Mouse (Mus musculus): ENCODE measurements at regions not wholly inside any gene's neighbourhood (a gene's known extent, or its start where the extent isn't known, plus 50 kb on each side); places are given as distances from the start of the nearest gene placed in this dataset.
A peak's percentile ranks its signal among the peaks of the same experiment; 100 is the strongest.

DNA sequence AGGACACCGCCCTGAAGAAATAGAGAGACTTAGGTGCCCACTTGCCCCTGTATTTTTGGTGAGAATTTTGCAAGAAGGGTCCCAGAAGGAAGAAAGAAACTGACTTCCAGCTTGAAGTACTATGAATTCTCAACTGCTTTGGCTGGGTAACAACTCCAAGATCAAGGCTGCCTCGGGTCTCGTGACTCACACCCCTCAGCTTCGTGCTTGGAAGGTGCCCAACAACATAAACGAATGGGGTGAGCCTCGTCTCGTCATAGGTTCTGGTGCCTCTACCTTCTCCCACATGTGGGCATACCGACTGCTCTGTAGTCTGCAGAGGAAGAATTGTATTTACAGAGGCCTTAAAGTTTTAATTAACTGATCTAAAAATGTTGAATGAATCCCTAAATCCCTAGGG is 81.6 kb upstream of the Bach2 start:
- 80% methylated on average over 8 of the region's 8 CpGs for WGBS
- no peaks in the 10 kb centered on the region for H3K27me3 ChIP-seq
- H3K36me3 ChIP-seq = no peaks in the 10 kb centered on the region
- no peaks in the 10 kb centered on the region for H3K9me3 ChIP-seq
- ATAC-seq (ENCODE audit: low FRiP score, low read depth) = no peak
- no peak overlapping the region for H3K4me3 ChIP-seq
- no peak overlapping the region for H3K4me2 ChIP-seq
- H3K4me1 ChIP-seq (replicated peaks) = peaks cover 7% of the 10 kb centered on the region
- H3K9ac ChIP-seq = no peak overlapping the region
- no peak overlapping the region for H3K27ac ChIP-seq (replicated peaks)

DNA sequence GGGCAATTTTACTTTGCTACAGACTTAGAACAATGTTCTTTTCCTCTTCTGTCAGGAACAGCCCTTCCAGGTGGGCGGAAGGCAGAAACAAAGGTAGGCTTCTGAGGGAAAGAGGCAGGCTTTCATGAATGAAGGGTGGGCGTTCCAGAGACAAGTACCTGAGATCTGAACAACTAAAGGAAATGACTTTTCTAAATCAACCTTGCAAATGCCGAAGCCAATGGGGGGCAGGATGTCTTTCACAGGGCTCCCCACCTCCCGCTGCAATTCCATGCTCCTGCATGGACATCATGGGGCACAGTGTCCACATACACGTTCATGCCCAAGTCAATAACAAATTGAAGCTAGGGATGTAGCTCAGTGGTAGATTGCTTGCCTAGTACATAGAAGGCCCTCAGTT is 80.2 kb upstream of the Bach2 start:
- no peak overlapping the region for H3K4me3 ChIP-seq
- no peaks in the 10 kb centered on the region for H3K36me3 ChIP-seq
- WGBS = 50% methylated on average over 5 of the region's 5 CpGs
- no peak overlapping the region for H3K4me2 ChIP-seq
- no peaks in the 10 kb centered on the region for H3K9me3 ChIP-seq
- H3K27ac ChIP-seq (replicated peaks) = no peak overlapping the region
- H3K27me3 ChIP-seq = no peaks in the 10 kb centered on the region
- ATAC-seq (ENCODE audit: low FRiP score, low read depth) = no peak
- peaks cover 11% of the 10 kb centered on the region for H3K4me1 ChIP-seq (replicated peaks)
- H3K9ac ChIP-seq = no peak overlapping the region

DNA sequence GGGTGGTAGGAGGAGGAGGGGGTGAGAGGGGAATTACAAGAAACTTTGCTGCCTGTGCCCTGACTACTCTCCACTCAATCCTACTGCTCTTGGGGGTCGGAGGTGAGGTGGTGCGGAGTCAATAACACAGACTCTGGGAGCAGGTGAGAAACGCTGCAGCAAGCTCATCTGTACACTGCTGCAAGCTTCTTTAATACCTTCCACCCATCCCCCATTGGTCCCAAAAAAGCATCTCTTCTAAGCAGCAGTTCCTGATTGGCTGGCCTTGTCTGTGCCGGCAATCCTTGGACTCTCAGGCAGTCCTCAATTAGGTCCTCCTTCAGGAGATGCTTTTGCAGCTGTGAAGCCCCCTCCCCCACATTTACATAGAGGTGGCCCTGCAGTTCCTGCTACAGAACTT is 79.7 kb upstream of the Bach2 start:
- H3K4me2 ChIP-seq = no peak overlapping the region
- H3K27ac ChIP-seq (replicated peaks) = no peak overlapping the region
- H3K4me3 ChIP-seq = no peak overlapping the region
- H3K9ac ChIP-seq = no peak overlapping the region
- peaks cover 11% of the 10 kb centered on the region for H3K4me1 ChIP-seq (replicated peaks)
- no peaks in the 10 kb centered on the region for H3K27me3 ChIP-seq
- H3K9me3 ChIP-seq = no peaks in the 10 kb centered on the region
- no peaks in the 10 kb centered on the region for H3K36me3 ChIP-seq
- no peak for ATAC-seq (ENCODE audit: low FRiP score, low read depth)
- 40% methylated on average over 4 of the region's 4 CpGs for whole genome bisulfite sequencing

DNA sequence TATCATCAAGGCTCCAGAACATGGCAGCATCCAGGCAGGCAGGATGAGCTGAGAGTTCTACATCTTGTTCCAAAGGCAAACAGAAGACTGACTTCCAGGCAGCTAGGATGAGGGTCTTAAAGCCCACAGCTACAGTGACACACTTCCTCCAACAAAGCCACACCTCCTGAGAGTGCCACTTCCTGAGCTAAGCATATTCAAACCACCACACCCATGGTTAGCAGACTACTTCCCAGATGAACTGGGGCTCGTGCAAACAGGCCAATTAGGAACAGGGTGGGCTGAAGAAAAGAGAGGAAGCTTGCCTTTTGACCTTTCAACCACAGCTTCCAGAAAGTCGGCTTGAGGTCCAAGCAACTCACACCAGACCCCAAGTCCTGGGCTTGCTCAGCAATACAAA is 77.8 kb upstream of the Bach2 start:
- 67% methylated on average over 2 of the region's 2 CpGs for WGBS
- no peak for ATAC-seq (ENCODE audit: low FRiP score, low read depth)

DNA sequence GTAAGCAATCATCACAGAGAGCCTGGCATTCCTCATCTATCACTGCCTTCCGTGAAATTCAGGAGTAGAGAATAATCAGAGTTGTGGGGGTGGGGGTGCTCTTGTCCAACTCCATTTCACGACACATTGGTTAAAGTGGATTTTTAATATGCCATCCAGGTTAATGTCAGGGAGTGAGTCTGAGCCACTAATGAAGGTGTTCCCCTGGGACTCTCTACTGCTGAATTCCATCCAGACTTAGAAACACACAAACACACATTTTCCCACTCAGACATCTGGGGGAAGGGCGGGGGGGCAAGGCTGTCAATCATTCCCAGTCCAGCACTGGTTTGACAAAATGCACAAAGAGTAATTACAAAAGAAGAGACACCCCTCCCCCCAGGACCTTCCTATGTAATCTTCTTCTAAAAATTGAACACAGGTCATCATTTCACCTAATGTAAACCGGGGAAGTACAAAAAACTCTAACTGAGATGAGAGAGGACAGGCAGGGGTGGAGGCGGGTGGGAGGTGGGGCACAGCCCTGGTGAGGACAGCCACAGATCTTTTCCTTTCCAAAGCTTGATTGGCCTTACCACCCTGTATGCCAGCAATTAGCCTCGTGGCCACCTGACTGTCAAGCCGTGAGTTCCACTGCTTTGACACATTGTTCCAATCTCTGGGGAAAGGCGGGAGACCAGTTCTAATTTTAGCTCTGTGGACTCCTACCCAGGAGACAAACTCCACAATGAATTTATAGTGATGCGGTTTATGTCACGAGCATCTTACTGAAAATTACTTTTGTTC is 76.5 kb upstream of the Bach2 start:
- Histone ChIP-seq H3K4me3 (no peak overlapping the region), H3K27me3 (no peaks in the 10 kb centered on the region), H3K36me3 (no peaks in the 10 kb centered on the region), H3K4me1 (replicated peaks) (peaks cover 11% of the 10 kb centered on the region), H3K9me3 (no peaks in the 10 kb centered on the region), H3K4me2 (no peak overlapping the region), H3K9ac (no peak overlapping the region), H3K27ac (replicated peaks) (0 out of 2 replicates have a peak overlapping the region, but pooled peaks have one; percentile 27)
- ATAC-seq (ENCODE audit: low FRiP score, low read depth) = 0 out of 2 replicates have a peak, but pooled peaks have one; percentile 24
- 36% methylated on average over 10 of the region's 10 CpGs for WGBS

More for the DNA sequence above, 77.8 kb upstream of the Bach2 start:
- Histone ChIP-seq H3K27me3 (no peaks in the 10 kb centered on the region), H3K4me2 (no peak overlapping the region), H3K9ac (no peak overlapping the region), H3K4me3 (no peak overlapping the region), H3K36me3 (no peaks in the 10 kb centered on the region), H3K4me1 (replicated peaks) (peaks cover 11% of the 10 kb centered on the region), H3K9me3 (no peaks in the 10 kb centered on the region), H3K27ac (replicated peaks) (no peak overlapping the region)

DNA sequence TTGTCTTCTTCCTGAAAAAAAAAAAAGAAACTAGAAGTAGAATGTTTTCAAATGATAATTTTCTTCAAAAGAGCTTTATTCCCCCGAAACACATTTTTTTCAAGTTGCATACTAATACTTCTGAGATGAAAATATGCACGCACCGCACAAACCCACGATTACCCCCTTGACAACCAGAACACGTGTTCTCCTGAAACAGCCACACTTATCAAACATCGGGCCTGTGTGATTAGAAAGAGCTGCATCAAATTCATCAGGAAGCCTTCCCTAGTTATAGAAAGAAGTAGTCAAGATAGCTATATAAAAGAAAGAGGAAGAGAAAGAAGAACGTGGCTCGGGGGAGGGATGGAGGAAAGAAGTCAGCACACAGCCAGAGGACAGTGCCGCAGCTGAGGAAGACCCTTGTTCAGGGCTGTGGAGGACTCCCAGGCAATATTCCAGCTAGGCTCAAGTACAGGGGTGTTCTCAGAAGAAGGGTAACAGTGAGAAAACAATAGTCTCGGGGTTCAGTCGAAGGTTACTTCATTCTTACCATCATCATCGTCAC is 75.8 kb upstream of the Bach2 start:
- no peak for ATAC-seq (ENCODE audit: low FRiP score, low read depth)
- no peak overlapping the region for H3K27ac ChIP-seq (replicated peaks)

DNA sequence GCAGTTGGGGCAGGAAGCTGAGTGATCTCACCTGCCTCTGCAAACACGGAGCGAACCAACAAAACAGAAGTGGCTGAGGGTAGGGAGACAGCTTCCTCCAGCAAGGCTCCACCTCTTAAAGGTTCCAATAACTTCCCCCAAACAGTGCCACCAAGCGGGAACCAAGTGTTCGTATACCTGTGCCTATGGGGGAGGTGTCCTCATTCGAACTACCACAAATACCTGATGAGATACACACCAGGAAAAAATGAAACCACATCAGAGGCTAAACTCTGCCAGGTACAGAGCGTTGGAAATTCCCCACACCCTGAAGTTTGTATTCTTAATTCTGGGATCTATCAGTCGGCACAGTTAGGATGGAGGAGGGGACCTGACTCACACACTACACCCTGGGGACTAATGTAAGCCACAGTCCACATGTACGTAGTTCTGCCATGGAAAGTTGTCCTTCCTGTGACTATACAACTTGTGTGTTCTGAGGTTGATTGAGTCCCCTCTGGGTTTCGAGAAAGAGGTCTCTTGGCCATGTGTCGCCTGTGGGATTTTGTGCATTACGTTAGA is 74.4 kb upstream of the Bach2 start:
- H3K4me3 ChIP-seq = no peak overlapping the region
- H3K4me2 ChIP-seq = no peak overlapping the region
- ATAC-seq (ENCODE audit: low FRiP score, low read depth) = no peak
- no peaks in the 10 kb centered on the region for H3K9me3 ChIP-seq
- 89% methylated on average over 11 of the region's 11 CpGs for WGBS
- H3K36me3 ChIP-seq = no peaks in the 10 kb centered on the region
- H3K27ac ChIP-seq (replicated peaks) = no peak overlapping the region
- H3K4me1 ChIP-seq (replicated peaks) = peaks cover 11% of the 10 kb centered on the region
- no peak overlapping the region for H3K9ac ChIP-seq
- H3K27me3 ChIP-seq = no peaks in the 10 kb centered on the region

More for the DNA sequence above, 75.8 kb upstream of the Bach2 start:
- Histone ChIP-seq H3K27me3 (no peaks in the 10 kb centered on the region), H3K9ac (no peak overlapping the region), H3K36me3 (no peaks in the 10 kb centered on the region), H3K4me2 (no peak overlapping the region), H3K4me3 (no peak overlapping the region), H3K9me3 (no peaks in the 10 kb centered on the region), H3K4me1 (replicated peaks) (peaks cover 11% of the 10 kb centered on the region)
- WGBS = 78% methylated on average over 12 of the region's 12 CpGs

DNA sequence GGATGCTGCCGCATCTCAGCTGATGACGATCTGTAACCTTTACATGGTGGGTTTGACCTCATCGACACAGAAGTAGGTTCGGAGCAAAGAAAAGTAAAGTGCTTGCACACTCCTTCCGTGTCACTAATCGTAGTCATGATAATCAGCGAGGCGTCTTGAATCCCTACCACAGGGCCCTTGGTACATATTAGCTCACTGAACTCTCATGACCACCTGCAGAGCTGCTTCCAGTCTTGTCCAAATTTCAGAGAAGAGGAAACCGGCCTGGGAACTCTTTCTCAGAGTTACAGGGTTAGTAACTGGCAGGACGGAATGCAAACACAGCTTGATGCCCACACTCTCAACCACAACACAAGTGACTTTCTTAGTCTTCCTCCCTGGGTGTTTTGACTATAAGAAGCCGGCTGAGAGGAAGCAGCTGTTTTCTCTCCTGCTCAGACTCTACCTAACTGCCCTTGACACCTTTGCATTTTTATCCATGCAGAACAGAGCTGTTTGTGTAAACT is 73.8 kb upstream of the Bach2 start:
- 71% methylated on average over 11 of the region's 11 CpGs for WGBS
- Histone ChIP-seq H3K36me3 (no peaks in the 10 kb centered on the region), H3K27me3 (no peaks in the 10 kb centered on the region), H3K27ac (replicated peaks) (no peak overlapping the region), H3K4me2 (no peak overlapping the region), H3K4me3 (no peak overlapping the region), H3K9ac (no peak overlapping the region), H3K4me1 (replicated peaks) (peaks cover 11% of the 10 kb centered on the region), H3K9me3 (no peaks in the 10 kb centered on the region)
- ATAC-seq (ENCODE audit: low FRiP score, low read depth) = no peak

DNA sequence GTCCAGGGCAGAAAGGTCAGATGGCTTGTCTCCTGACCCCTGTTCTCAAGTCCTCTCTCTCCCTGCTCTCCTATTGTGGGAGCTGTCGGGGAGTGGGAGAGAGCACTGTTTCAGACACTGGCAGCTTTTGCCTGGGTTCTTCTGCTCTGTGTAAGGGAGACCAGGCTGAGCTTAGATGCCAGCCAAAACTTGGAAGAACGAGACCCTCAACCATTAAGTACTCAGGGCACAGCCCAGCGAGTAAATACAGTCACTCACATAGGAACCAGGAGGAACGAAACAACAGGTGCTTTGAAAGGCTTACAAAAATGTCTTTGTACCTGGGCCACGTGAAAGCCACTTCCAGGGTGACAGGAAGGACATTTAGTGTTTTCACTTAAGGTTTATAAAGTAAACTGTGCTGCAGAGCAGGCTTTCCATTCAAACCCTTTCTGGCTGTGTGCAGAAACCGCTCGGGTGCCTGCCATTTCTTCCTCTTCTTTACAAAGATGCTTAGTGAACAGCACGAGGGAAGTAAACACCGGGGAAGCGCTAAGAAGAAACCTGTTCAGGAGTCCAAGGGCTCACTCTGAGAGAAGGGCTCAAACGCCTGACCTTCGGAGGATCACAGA is 72.6 kb upstream of the Bach2 start:
- Histone ChIP-seq H3K36me3 (no peaks in the 10 kb centered on the region), H3K27ac (replicated peaks) (no peak overlapping the region), H3K4me1 (replicated peaks) (peaks cover 11% of the 10 kb centered on the region), H3K9me3 (no peaks in the 10 kb centered on the region), H3K4me2 (no peak overlapping the region), H3K4me3 (no peak overlapping the region), H3K27me3 (no peaks in the 10 kb centered on the region), H3K9ac (no peak overlapping the region)
- WGBS = 58% methylated on average over 12 of the region's 12 CpGs
- no peak for ATAC-seq (ENCODE audit: low FRiP score, low read depth)

DNA sequence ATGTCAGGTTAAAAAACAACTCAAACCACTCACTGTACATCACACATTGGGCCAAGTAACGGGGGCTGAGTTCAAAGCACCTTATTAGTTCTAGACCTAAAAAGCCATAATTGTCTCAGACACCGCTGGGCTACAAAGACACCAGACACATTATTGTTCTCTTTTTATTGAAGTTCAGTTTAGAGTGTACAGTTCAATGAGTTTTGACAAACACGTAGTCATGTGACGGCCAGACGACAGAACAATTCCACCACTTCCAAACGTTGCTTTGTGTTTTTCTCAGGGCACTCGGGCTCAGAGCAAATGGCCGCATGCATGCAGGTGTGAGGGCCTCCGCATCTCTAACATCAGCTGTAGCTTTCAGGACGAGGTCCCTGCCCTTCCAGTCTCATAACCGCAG is 71.5 kb upstream of the Bach2 start:
- H3K4me3 ChIP-seq = no peak overlapping the region
- H3K27me3 ChIP-seq = no peaks in the 10 kb centered on the region
- 39% methylated on average over 11 of the region's 11 CpGs for WGBS
- ATAC-seq (ENCODE audit: low FRiP score, low read depth) = no peak
- no peak overlapping the region for H3K4me2 ChIP-seq
- no peaks in the 10 kb centered on the region for H3K9me3 ChIP-seq
- no peaks in the 10 kb centered on the region for H3K36me3 ChIP-seq
- H3K9ac ChIP-seq = no peak overlapping the region
- no peak overlapping the region for H3K27ac ChIP-seq (replicated peaks)
- H3K4me1 ChIP-seq (replicated peaks) = peaks cover 2% of the 10 kb centered on the region; the same call in 1 of the 2 replicates

DNA sequence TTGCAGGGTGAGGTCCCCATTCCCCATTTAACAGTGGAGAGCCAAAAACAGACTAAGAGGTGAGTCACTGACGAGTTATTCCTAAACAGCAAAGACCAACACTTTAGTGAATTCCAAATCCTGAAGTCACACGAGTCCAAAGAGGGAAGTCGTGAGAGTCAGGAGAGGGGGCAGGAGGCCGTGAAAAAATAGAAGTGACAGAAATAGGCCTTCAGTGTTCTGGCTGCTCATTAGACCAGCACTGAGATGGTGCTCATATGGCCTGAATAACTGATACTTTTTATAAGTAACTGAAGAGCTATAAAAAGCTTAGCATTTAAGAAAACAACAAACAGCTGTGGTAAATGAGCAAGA is 68.5 kb upstream of the Bach2 start:
- ATAC-seq (ENCODE audit: low FRiP score, low read depth) = no peak
- no peak overlapping the region for H3K9ac ChIP-seq
- no peak overlapping the region for H3K4me2 ChIP-seq
- H3K27me3 ChIP-seq = no peaks in the 10 kb centered on the region
- 66% methylated on average over 4 of the region's 4 CpGs for WGBS
- H3K4me3 ChIP-seq = no peak overlapping the region
- no peak overlapping the region for H3K27ac ChIP-seq (replicated peaks)
- H3K9me3 ChIP-seq = no peaks in the 10 kb centered on the region
- no peaks in the 10 kb centered on the region; the same call in 1 of the 2 replicates for H3K4me1 ChIP-seq (replicated peaks)
- no peaks in the 10 kb centered on the region for H3K36me3 ChIP-seq
